Mouse (Mus musculus) heart, postnatal 0 days (tissue): ENCODE measurements around the gene Itpkc. TPM values are rescaled to one million over a fixed set of nuclear protein-coding genes. Genes with fewer than 3 reads are reported as not detected.

Source experiments
- ATAC-seq: fragments of 200-750 bp; cut with Nextera tagmentation; 2 replicates; pipeline ENCODE4 v1.8.0; 2017; ENCODE audit warnings: low read depth, moderate number of reproducible peaks, moderate library complexity; ENCODE audit not compliant: insufficient read depth
- DNase-seq: peaks from one replicate; pipeline ENCODE4 v3.0.0-alpha.2; 2016; ENCODE audit warnings: low spot score
- H3K27ac ChIP-seq: fragments of 300-500 bp; sonication (generic); 2 replicates; pipeline ENCODE4 v1.5.1; 2014; ENCODE audit warnings: low read depth, mild to moderate bottlenecking
- H3K27me3 ChIP-seq: fragments of 300-500 bp; sonication (generic); 2 replicates; pipeline ENCODE4 v1.6.1; 2014; ENCODE audit warnings: low read length, mixed read lengths; ENCODE audit not compliant: control insufficient read depth, insufficient read depth
- H3K36me3 ChIP-seq: fragments of 300-500 bp; sonication (generic); replicated peaks from 2 replicates; pipeline ENCODE4 v1.6.1; 2014; ENCODE audit warnings: low read length, mixed read lengths; ENCODE audit not compliant: control insufficient read depth, insufficient read depth
- H3K4me1 ChIP-seq: fragments of 300-500 bp; sonication (generic); 2 replicates; pipeline ENCODE4 v1.6.1; 2014; ENCODE audit warnings: antibody characterized with exemption; ENCODE audit not compliant: control insufficient read depth, insufficient read depth
- H3K4me2 ChIP-seq: fragments of 300-500 bp; sonication (generic); 2 replicates; pipeline ENCODE4 v1.6.1; 2014; ENCODE audit warnings: low read depth, mild to moderate bottlenecking, low read length, moderate library complexity
- H3K4me3 ChIP-seq: fragments of 300-500 bp; sonication (generic); 2 replicates; pipeline ENCODE4 v1.5.1; 2014; ENCODE audit warnings: low read depth, low read length
- H3K9ac ChIP-seq: fragments of 300-500 bp; sonication (generic); replicated peaks from 2 replicates; pipeline ENCODE4 v1.6.1; 2014; ENCODE audit warnings: low read depth, low read length, mixed read lengths
- H3K9me3 ChIP-seq: fragments of 300-500 bp; sonication (generic); replicated peaks from 2 replicates; pipeline ENCODE4 v1.6.1; 2016; ENCODE audit warnings: low read length; ENCODE audit not compliant: control insufficient read depth
- CTCF ChIP-seq: IDR thresholded peaks from 2 replicates; pipeline ENCODE4 v1.5.1; 2016; ENCODE audit warnings: antibody characterized with exemption, control low read depth, low read depth
- EP300 ChIP-seq: IDR thresholded peaks from 2 replicates; pipeline ENCODE4 v1.6.1; 2016; ENCODE audit warnings: antibody characterized with exemption, low read depth
- WGBS: fragments of 180-500 bp; shearing (Covaris S2); extraction: QIAGEN DNeasy Blood & Tissue Kit; methylation state at CpG from one replicate; pipeline ENCODE4 v1.1.7; 2014; 5-methylcytosine and 5-hydroxymethylcytosine counted together
- polyA plus RNA-seq: library from polyadenylated mRNA; unstranded; fragments of >200 nt; fragmentation: Nextera tagmentation; extraction: Ambion mirVana; gene quantifications from 2 replicates; pipeline ENCODE4 v1.2.1, GENCODE M21; 2015
- total RNA-seq: library from RNA; depleted of rRNA; stranded (reverse); fragments of >200 nt; gene quantifications from 2 replicates; pipeline ENCODE4 v1.2.3, GENCODE M21; 2014; ENCODE audit warnings: low replicate concordance

The Itpkc gene
- total and polyA plus RNA-seq, 2 experiments from 2014 or later = 1.3 to 14.7 TPM

- DNase-seq (no peak), ATAC-seq (no peak)
- Histone ChIP-seq H3K27me3 (no peaks in the 10 kb centered on the region), H3K4me3 (no peak overlapping the region), H3K36me3 (peaks cover 94% of the 10 kb centered on the region), H3K27ac (no peak overlapping the region), H3K4me2 (no peak overlapping the region), H3K9me3 (no peaks in the 10 kb centered on the region), H3K9ac (no peak overlapping the region), H3K4me1 (no peaks in the 10 kb centered on the region)
- TF ChIP-seq EP300 (no peak), CTCF (peak; percentile 24)
- 96% methylated on average over 10 of the region's 10 CpGs for WGBS
Observed at GRCm38 (mm10) chr7:27189271-27189931, 39.1 kb downstream of the Itpkc start.

GRCm38 (mm10) chr7:27185986-27186385 is 42.5 kb downstream of the Itpkc start:
- ATAC-seq (no peak), DNase-seq (no peak)
- 91% methylated on average over 5 of the region's 5 CpGs for WGBS
- TF ChIP-seq EP300 (no peak), CTCF (no peak)
- no peaks in the 10 kb centered on the region for H3K27me3 ChIP-seq
- H3K4me3 ChIP-seq = no peak overlapping the region
- H3K27ac ChIP-seq = no peak overlapping the region
- no peaks in the 10 kb centered on the region for H3K4me1 ChIP-seq
- no peaks in the 10 kb centered on the region for H3K9me3 ChIP-seq
- H3K4me2 ChIP-seq = no peak overlapping the region
- H3K36me3 ChIP-seq = peaks cover 69% of the 10 kb centered on the region
- no peak overlapping the region for H3K9ac ChIP-seq

GRCm38 (mm10) chr7:27184964-27185363 is 43.5 kb downstream of the Itpkc start:
- Histone ChIP-seq H3K9me3 (no peaks in the 10 kb centered on the region), H3K27me3 (no peaks in the 10 kb centered on the region), H3K9ac (no peak overlapping the region), H3K27ac (no peak overlapping the region), H3K36me3 (peaks cover 59% of the 10 kb centered on the region), H3K4me3 (no peak overlapping the region), H3K4me1 (no peaks in the 10 kb centered on the region), H3K4me2 (no peak overlapping the region)
- peak; percentile 56 for TF ChIP-seq CTCF
- no peak for TF ChIP-seq EP300
- ATAC-seq (no peak), DNase-seq (no peak)
- WGBS = 61% methylated on average over 3 of the region's 3 CpGs

- Histone ChIP-seq H3K9me3 (no peaks in the 10 kb centered on the region), H3K4me1 (peaks cover 12% of the 10 kb centered on the region), H3K4me3 (no peak overlapping the region), H3K27me3 (no peaks in the 10 kb centered on the region), H3K4me2 (no peak overlapping the region), H3K9ac (no peak overlapping the region), H3K36me3 (peaks cover 34% of the 10 kb centered on the region), H3K27ac (no peak overlapping the region)
- 54% methylated on average over 1 of the region's 1 CpGs for WGBS
- ATAC-seq (no peak), DNase-seq (no peak)
- TF ChIP-seq CTCF = no peak
- no peak for TF ChIP-seq EP300
Observed at GRCm38 (mm10) chr7:27182498-27182897, 46.0 kb downstream of the Itpkc start.

- Histone ChIP-seq H3K27me3 (no peaks in the 10 kb centered on the region), H3K4me1 (peaks cover 12% of the 10 kb centered on the region), H3K9ac (no peak within 1 kb of the TSS), H3K4me3 (no peak within 1 kb of the TSS), H3K9me3 (no peaks in the 10 kb centered on the region), H3K27ac (no peak within 1 kb of the TSS), H3K36me3 (peaks cover 21% of the 10 kb centered on the region), H3K4me2 (no peak within 1 kb of the TSS)
- TF ChIP-seq CTCF = no peak
- no peak for TF ChIP-seq EP300
- 64% methylated on average over 14 of the region's 14 CpGs for WGBS
- DNase-seq = no peak
- no peak for ATAC-seq
Observed at GRCm38 (mm10) chr7:27180837-27181695, 47.4 kb downstream of the Itpkc start, which contains the start of the genes Gm21983 and Mia. Gm21983 (minus strand) TSS chr7:27181086. Mia (minus strand) TSS chr7:27181157.
